Mouse (Mus musculus) right cerebral cortex, adult 2 months (tissue): ENCODE data around the gene Herc6.
"Not testable (repeated sequence)": the region's sequence is repeated elsewhere in the genome, so short reads cannot be mapped to it uniquely, and the experiment has no call there.

Experiments
- DNase-seq, 2 experiments: peaks; one replicate each; pipeline ENCODE4 v3.0.0; 2021 to 2022; ENCODE audit warnings: low spot score in 2 of 2

Gene Herc6

DNA sequence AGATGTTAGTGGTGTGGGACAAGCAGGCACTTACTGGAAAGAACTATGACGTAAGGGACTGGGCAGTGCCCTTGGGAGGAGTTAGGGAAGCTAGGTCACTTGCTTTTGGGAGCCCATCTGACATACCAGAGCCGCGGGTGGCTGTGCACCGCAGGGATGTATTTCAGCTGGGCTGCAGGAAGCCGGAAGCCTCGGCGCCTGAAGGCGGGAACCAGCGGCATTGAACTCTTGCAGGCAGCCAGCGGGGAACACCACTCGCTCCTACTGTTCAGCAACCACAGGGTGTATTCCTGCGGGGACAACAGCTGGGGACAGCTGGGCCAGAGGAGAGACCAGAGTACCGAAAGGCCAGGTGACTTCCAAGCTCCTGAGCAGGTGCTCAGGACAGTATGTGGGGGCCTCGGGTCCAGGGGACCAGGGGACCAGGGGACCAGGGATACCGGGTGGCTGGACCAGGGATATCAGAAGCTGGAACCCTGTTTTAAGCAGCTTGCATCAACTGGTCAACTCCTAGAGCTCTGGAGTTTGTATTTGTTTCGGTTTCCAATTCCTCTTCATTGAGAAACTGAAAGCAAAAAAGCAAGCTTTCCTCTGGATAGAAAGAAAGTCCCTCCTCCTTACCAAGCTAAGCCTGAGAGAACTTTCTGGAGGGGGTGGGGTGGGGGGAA lies at the start of gene Herc6:
Gene Herc6, plus strand, starts transcription at position 120 of the 668 bp plus-strand sequence.
- DNase-seq, result peak; percentile 59 to 68

DNA sequence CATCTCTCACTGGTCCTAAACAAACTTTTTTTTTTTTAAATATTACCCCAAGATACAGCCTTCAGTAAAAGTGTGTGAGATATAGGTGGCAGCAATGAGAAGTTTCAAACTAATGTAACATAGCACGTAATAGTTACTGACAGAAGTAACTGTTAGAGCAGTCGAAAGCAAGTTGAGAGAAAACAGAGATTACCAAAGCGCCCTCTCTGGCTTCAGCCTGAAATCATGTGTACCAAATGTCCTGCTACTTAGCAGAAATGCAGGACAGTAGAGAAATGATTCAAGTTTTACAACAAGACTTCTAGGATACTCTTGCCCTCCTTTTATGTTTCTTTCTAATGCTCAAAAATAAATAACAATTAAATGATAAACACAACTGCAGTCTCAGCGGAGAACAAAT lies 49.8 kb upstream of the Herc6 start:
- DNase-seq, result no peak

DNA sequence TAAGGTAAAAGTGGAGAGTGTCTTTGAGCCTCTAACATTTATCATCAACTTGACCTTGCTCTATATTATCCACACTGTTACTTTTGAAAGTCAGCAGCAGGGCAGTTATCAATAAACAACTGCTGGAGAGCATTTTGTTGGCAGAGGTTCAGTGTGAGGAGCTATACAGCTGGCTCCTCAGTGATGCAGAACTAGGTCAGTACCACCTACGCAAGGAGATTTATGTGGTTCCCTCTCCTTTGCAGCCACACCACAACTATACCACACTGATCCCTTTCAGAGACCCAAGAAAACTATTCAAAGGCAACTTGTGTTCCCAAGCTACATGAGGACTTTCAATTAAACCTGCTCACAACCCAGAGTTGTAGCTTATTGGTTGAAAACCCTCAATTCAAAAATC lies 49.4 kb upstream of the Herc6 start:
- no peak for DNase-seq

DNA sequence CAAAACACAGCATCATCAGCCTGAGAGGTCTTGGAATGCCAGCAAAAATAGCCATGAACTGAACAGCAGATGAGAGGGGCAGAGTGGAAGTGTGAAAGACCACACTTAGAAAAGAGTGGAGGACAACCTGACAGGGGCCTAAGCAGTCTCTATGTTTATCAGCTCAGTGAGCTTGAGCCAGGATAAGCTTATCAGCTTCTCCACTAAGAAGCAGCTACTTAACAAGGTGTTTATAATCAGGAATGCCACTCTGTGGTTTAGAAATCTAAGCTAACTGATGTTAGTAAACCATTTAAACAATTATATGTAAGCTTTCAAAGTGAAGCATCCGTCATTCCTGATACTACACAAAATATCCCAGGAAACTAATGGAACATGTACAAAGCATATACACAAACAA lies 48.8 kb upstream of the Herc6 start:
- DNase-seq, result no peak

DNA sequence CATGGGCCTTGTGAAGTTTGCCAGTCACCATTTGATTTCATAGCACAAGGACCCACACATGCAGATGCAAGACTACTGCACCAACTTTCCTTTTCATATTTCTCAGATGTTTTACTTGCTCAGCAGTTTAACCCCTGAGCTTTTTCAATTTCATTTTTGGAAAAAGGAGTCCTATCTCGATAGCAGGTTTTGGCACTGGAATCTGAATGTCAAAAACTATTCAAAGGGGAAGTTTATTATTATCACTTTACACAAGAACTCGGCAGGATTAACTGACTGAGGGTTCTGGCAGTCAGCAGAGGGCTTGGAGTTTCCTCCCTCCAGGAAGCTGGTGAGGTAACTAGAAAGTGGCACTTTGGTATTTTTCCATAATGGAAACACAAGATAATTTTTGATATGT lies 47.4 kb upstream of the Herc6 start:
- no peak for DNase-seq

DNA sequence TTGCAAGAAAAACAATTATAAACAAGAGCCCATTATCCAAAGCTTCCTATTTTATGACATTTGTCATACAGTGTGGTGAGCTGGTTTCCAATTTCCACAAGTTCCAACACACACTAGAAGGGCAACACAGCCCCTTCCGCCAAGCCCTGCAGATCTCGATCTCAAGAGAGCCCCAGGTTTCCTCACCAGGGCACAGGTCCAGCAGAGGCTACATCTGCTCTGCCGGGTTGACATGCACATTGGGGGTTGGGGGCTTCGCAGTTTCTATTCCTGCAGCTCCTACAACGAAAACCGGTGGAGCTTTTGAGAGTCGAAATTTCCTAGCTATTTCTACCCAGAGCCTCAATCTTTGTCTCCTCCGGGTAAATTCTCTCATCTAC lies 46.6 kb upstream of the Herc6 start:
- DNase-seq, result peak; percentile 26 to 58

DNA sequence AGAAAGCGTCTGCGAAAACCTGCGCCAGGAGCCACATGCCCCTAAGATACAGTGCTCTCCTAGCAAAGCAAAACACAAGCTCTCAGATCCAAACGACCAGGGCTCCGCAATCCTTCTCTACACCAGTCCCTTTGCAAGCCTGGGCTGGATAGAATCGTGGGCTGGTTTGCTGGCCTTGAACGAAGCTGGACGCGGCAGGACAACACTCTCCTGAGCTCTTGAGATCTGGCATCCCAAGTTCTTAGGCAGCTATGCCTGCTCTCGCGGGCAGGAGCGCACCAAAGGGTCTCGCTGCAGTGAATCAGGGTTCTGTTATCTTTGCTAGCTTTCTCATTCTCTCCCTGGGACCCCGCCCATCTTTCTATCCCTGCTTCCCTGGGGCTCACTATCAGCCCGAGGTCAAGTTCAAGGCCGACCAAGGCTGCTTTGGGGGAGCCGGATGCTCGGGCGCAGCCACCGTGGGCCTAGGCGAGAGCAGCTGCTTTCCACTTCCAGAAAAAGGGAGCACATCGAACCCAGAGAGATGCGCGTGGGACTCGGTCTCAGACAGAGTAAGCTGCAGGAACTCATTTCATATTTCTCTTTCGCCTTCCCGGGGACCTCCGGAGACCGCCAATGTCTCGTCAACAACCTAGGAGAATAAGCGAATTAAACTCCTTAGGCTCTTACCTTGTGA lies 46.1 kb upstream of the Herc6 start:
- peak; percentile 44 to 56 for DNase-seq

DNA sequence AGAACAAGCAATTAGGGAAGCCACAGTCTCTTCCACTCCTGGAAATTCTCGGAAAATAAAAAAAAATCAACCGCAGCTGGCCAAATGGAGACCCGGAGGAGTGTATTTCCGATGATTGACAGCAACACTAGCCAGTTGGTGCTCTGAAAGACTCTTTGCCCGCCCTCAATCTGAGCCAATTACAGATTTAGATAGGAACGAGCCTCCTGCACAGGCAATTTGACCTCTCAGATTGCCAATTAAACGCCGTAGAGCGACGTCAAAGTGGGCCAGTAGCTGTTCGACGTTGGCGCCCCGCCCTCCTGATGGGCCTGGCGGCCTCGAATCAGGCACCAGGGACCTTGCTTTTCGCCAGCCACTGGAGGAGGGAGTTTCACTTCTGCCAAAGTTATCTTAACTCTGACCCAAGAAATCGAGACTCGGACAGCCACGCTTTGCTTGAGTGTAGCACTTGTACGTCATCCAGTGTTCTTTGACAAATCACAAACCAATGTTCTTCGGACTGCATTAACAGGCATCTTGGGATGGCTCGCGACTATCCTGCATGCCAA lies 45.3 kb upstream of the Herc6 start, which contains the start of gene Ppm1k:
Gene Ppm1k, minus strand, starts transcription at position 83 of the 551 bp plus-strand sequence.
- peak; percentile 99 to 100 for DNase-seq

DNA sequence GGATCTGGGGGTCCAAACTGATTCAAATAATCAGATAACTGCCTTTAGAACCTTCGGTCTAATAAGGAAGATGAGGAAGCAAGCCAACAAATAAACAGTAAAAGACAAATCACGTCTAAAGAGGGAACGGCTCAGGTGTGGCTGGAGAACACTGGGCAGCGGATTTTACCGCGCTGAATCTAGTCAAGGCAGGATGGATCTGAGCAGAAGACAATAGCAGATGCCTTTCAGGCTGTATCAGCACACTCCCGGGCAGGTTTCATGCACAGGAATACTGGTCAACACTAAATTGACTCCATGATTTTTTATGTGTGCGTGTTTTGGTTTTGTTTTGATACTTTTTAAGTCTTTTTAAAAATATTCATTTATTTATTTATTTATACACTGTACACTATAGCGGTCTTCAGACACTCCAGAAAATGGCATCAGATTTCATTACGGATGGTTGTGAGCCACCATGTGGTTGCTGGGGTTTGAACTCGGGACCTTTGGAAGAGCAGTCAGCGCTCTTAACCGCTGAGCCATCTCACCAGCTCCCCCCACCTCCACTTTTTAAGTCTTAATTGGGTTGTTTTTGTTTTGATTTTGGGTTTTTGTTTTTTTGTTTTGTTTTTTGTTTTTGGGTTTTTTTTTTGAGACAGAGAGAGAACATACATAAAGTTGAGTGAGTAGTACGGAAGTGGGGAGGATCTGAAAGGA lies 44.7 kb upstream of the Herc6 start:
- DNase-seq, result no peak

DNA sequence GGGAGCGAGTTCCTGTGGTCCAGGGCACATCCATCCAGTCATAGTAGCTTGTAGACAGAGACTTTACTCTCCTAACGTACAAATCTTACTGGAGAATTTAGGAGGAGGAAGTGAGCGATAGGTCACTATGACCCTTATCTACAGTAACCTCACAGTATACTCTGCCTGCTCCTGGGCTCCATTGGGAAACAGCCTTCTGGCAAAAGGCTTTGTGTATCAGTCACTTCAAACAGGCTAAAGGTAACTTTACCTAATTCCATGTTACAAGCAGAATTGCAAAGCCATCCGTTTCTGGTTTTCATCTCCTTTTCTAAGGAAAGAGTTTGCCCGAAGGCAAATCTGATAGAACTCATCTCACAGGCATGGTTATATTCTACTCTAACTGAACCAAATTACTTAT lies 42.9 kb upstream of the Herc6 start:
- no peak for DNase-seq

DNA sequence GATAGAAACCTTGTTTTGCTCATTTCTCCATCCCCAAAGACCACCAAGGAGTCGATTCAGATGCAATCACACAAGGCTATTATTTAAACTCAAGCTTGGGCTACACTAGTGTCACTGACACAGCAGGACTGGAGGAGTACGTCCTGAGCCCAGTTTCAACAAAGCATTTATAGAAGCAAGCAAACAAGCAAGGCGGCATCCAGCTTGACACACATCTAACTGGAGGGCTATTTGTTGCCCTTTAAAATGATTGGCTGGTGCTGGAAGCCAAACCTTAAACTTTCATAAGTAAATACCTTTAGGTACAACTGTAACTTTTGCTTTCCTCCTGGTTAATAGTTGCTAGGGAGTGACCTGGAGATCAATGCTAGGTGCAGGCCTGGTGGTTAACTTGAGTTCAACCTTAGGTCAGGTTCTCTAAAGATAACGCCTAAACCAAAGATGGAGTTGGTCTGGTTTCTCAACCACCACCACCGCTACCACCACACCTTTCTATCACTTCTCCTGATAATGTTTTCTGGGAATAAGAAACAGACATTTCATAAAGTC lies 39.8 kb upstream of the Herc6 start:
- no peak for DNase-seq

DNA sequence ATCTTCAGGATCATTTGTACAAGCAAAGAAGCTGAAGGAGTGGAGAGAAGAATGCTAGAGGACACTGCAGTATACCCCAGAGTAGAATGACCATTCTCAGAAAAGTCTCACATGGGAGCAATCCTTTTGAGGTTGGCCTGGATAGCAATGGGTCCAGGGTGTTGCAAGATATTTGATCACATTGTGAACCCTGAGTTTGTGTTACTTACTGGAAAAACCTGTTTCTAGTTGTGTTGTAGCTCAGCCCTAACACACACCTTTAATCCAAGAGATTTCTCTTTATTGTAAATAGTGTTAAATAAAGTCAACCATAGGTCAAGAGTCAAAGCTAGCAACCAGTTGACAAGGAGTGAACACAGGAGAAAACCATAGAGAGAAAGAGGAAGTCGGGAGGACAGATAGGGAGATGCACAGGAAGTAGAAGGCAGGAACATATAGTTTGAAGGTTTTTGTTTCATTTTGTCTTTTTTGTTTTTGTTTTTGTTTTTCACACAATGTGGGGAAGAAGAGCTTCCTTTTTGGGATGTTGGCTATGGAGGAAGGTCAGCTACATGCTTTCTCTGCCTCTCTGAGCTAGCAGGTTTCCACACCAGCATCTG lies 39.0 kb upstream of the Herc6 start:
- no peak for DNase-seq

DNA sequence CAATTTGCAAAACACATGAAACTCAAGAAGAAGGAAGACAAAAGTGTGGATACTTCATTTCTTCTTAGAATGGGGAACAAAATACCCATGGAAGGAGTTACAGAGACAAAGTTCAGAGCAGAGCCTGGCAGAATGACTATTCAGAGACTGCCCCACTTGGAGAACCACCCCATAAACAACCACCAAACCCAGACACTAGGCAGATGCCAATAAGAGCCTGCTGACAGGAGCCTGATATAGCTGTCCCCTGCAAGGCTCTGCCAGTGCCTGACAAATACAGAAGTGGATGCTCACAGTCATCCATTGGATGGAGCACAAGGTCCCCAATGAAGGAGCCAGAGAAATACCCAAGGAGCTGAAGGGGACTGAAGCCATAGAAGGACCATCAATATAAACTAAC lies 37.2 kb upstream of the Herc6 start:
- DNase-seq, result not testable (repeated sequence)

DNA sequence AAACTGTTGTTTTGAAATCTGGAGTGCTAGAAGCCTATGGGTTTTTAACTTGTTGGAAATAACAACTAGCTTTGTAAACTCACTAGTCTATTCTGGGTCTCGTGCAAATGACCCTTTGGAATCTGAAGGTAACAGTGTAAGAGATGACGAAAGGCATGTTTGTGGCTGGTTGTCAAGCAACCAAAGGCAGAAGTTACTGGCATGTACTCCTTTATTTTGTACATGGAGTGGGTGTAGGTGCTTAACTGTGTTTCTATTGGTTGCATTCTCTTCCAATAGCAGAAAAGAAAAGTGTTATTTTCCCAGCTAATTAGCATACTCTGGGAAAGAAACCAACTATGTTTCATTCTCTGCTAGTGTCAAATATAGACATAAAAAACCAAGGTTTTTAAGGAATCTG lies 35.9 kb upstream of the Herc6 start:
- DNase-seq, result no peak

DNA sequence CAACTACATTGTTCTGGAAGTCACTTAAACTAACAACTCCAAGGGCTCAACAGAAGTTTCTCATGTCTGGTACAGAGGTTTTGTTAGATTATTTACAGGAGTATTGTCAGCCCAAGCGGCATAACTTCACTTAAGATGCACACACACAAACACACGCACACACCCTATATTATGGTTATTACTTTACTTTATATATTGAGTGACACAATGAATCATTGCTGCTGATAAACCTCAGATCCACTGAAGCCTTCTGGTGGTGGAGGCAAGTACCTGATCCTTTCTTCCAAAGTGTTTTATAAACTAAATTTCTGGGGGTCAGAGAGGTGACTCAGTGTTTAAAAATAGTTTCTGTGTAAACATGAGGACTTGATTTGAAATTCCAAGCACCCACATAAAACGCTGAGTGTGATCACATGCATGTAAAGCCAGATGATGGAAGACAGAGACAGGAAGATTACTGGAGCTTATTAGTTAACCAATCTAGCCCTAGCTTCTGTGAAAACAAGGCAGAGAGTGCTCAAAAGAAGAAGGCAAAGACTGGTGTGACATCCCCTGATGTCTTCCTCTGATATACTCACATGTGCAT lies 29.5 kb upstream of the Herc6 start:
- DNase-seq, result no peak

DNA sequence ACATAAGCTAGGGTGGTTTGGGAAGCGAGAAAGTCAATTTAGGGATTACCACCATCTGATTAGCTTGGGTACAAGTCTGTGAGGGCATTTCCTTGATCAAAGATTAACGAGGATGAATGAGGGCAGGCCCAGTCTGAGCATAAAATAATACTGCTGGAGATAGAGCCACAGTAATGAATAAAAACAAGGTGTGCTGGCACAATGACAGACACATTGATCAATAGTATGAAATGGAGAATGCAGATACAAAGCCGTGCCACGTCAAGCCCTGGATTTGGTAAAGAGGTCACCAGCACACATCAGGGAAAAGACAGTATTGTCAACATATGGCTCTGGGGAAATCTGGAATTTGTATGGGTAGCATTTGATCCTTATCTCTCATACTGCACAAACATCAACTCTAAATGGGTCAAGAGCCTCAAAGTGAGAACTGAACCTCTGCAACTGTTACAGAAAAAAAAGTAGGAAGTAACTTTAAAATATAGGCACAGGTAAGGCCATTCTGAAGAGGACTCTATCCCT lies 22.9 kb upstream of the Herc6 start:
- no peak for DNase-seq

DNA sequence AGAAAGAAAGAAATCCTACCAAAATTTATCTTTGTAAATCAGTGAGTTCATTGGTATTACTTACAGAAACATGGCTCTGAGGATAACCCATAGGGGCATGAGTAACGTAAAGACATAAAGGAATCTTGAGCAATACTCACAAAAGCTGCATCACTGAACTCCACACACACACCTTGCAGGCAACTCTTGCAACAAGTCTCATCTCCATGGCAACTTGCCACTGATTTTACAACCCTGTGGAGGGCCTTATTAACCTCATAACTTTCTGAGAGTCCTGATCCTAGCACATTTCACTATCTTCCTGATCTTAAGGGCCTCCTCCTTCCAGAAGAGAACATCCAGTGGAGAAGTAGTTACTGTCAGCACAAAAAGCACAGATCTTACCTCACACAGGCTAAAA lies 17.3 kb upstream of the Herc6 start:
- DNase-seq, result no peak

DNA sequence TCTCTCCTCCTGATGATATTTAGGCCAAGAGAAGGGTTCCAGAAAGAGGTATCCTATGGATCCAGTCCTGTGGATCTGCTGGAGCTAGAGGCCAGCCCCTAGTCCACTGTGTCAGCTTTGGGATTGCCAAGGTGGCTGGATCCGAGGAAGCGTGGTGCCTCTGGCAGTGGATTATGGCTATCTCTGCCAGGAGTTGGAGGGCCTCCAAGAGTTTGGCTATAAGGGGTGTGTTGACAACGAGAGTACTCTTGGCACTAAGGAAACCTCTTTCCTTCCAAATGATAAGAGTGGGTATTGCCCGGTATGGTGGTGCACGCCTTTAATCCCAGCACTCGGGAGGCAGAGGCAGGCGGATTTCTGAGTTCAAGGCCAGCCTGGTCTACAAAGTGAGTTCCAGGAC lies 15.3 kb upstream of the Herc6 start:
- DNase-seq, result no peak

DNA sequence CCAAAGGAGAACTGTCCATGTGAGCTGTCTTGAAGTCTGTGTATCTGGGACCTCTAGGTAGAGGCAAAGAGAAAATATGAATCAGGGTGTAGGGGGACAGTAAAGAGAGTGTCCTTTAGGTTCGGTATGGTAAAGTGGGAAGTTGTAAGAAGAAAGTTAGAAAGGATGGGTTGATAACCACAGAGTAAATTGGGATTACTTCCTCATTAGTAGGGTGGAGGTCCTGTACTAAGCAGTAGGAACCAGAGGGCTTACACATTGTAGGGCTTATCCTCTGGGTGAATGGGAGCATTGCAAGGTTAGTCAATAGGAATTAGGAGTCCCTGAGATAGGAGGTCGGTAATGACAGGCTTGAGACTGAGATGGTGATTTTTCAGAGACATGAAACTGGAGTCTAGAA lies 13.2 kb upstream of the Herc6 start:
- DNase-seq, result no peak

DNA sequence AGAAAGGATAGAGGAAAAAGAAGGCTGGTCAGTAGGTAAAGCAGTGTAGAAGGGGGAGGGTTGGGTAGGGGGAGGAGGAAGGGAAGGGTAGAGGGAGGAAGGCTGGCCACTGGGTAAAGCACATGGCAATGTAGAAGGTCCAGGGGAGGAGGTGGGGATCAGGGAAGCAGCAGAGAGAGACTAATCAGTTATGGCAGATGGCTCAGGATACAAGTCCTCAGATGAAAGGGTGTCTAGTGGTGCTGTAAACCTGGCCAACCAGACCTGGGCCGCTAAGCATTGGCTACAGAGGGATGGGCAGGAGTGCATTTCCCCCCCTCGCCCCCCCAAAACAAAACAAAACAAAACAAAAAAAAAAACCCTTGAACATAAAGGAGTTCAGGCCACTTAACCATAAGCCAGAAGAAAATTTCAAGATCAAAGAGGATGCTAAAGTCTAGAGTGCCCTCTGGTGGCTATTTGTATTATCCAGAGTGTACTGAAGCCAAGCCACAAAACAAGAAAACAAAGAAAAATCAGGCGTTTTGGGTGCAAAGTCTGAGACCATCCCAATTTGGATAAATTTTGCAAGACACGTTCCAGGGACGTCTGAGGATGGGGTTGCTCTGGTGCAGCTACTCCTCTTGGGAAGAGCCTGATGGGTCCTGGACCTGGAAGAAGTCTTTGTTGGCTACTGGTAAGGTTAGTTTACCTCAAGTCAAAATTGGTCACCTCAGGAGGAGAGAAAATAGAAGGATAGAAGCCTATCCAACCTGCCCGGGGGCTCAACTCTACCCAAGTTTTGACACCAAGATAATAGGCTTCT lies 10.4 kb upstream of the Herc6 start:
- DNase-seq, result peak; percentile 56 to 65

DNA sequence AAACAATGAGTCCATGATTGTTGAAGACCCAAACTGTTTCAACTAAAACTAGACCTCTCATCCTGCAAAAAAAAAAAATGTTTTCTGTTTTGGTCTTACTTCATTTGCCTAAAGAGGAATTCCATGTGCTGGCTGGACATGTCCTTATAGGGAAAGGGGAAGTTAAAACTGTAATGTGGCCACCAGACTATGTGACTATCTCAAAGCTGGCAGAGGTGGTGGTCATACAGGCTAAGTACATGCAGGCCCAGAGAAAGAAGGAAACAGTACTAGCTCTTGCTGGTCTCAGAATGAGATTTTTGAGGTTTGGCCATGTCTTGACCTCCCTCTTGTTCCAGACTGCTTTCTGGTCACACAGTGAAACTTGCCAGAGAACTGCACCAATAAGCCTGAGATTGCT lies 9.2 kb upstream of the Herc6 start:
- DNase-seq, result no peak
